Mouse (Mus musculus) liver, embryonic 11.5 days (tissue): Measurements from ENCODE around the gene Fermt3. TPM values are rescaled to one million over a fixed set of nuclear protein-coding genes. Genes with fewer than 3 reads are reported as not detected.

Source experiments
- ATAC-seq: fragments of 200-750 bp; cut with Nextera tagmentation; replicated peaks from 2 replicates; pipeline ENCODE4 v1.8.0; 2017; ENCODE audit warnings: moderate number of reproducible peaks, mild to moderate bottlenecking, moderate TSS enrichment, moderate library complexity; ENCODE audit not compliant: low FRiP score
- DNase-seq: peaks from one replicate; pipeline ENCODE4 v3.0.0-alpha.2; 2017; ENCODE audit warnings: low spot score
- H3K27ac ChIP-seq: fragments of 300-500 bp; sonication (generic); 2 replicates; pipeline ENCODE4 v1.5.1; 2014; ENCODE audit warnings: mild to moderate bottlenecking, low read depth, low read length, control low read depth
- H3K27me3 ChIP-seq: fragments of 300-500 bp; sonication (generic); replicated peaks from 2 replicates; pipeline ENCODE4 v1.6.1; 2014; ENCODE audit warnings: low read length, mixed read lengths; ENCODE audit not compliant: control insufficient read depth, insufficient read depth
- H3K36me3 ChIP-seq: fragments of 300-500 bp; sonication (generic); 2 replicates; pipeline ENCODE4 v1.6.1; 2014; ENCODE audit warnings: mild to moderate bottlenecking, low read length, moderate library complexity, mixed read lengths; ENCODE audit not compliant: control insufficient read depth, insufficient read depth
- H3K4me1 ChIP-seq: fragments of 300-500 bp; sonication (generic); replicated peaks from 2 replicates; pipeline ENCODE4 v1.6.1; 2014; ENCODE audit warnings: low read length, mixed read lengths; ENCODE audit not compliant: control insufficient read depth, insufficient read depth
- H3K4me2 ChIP-seq: fragments of 300-500 bp; sonication (generic); 2 replicates; pipeline ENCODE4 v1.6.1; 2014; ENCODE audit warnings: mild to moderate bottlenecking, control low read depth, moderate library complexity
- H3K4me3 ChIP-seq: fragments of 300-500 bp; sonication (generic); 2 replicates; pipeline ENCODE4 v1.5.1; 2014; ENCODE audit warnings: low read depth, low read length, control low read depth
- H3K9ac ChIP-seq: fragments of 300-500 bp; sonication (generic); 2 replicates; pipeline ENCODE4 v1.6.1; 2014; ENCODE audit warnings: low read depth, low read length, control low read depth
- H3K9me3 ChIP-seq: fragments of 300-500 bp; sonication (generic); 2 replicates; pipeline ENCODE4 v1.6.1; 2016; ENCODE audit warnings: low read length, inconsistent platforms, mixed read lengths; ENCODE audit not compliant: control insufficient read depth
- WGBS: fragments of 180-500 bp; shearing (Covaris S2); extraction: QIAGEN DNeasy Blood & Tissue Kit; methylation state at CpG from one replicate; pipeline ENCODE4 v1.1.7; 2014; 5-methylcytosine and 5-hydroxymethylcytosine counted together
- polyA plus RNA-seq: library from polyadenylated mRNA; unstranded; fragments of >200 nt; fragmentation: Nextera tagmentation; extraction: Ambion mirVana; gene quantifications from 2 replicates; pipeline ENCODE4 v1.2.1, GENCODE M21; 2014

Gene Fermt3
- polyA plus RNA-seq, 1 experiment from 2014 or later, result 155 TPM

DNA sequence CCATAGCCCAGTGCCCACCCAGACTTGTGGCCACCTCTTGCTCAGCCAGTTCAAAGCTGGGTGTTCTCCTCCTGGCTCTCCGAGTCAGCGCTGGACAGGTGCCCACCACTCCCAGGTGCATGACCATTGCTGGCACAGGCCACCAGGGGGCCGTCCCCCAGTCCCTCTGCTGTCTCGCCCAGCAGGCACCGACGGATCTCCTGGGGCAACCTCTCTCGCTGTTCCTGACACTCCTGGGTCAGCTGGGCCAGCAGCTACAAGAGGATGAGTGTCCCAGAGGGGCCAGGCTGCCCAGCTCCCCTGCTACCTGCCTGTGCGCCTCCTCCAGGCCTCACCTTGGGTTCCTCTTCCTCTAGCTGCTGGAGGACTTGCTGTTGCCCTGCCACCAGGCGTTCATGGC lies 65.2 kb downstream of the Fermt3 start:
- Histone ChIP-seq H3K27me3 (no peaks in the 10 kb centered on the region), H3K9me3 (no peaks in the 10 kb centered on the region), H3K4me2 (no peak overlapping the region), H3K27ac (no peak overlapping the region; the same call in 1 of the 2 replicates), H3K36me3 (peaks cover 20% of the 10 kb centered on the region), H3K4me3 (no peak overlapping the region), H3K4me1 (peaks cover 27% of the 10 kb centered on the region), H3K9ac (no peak overlapping the region)
- DNase-seq (no peak), ATAC-seq (no peak)
- 72% methylated on average over 9 of the region's 9 CpGs for WGBS

DNA sequence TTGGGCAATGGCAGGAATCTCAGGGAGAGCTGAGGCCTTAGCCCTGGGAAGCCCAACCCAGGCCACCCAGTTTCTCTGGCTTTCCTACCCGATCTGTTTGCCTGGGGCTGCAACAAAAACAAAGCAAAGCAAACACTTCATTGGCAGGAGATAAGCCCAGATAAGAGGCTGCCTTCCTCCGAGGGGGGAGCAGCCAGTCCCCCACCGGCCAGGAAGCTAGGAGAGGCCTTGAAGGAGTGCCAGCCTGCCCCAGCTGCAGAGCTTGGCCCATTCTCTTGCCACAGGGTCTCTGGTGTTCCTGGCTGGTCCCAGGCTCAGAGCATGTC lies 66.6 kb downstream of the Fermt3 start:
- Histone ChIP-seq H3K27ac (peak overlapping the region; percentile 98), H3K4me1 (peaks cover 27% of the 10 kb centered on the region), H3K4me3 (peak overlapping the region; percentile 64), H3K36me3 (peaks cover 16% of the 10 kb centered on the region), H3K9ac (peak overlapping the region; percentile 89), H3K9me3 (no peaks in the 10 kb centered on the region), H3K27me3 (no peaks in the 10 kb centered on the region), H3K4me2 (peak overlapping the region; percentile 98)
- WGBS, result 4% methylated on average over 3 of the region's 3 CpGs
- ATAC-seq, result no peak
- no peak for DNase-seq

DNA sequence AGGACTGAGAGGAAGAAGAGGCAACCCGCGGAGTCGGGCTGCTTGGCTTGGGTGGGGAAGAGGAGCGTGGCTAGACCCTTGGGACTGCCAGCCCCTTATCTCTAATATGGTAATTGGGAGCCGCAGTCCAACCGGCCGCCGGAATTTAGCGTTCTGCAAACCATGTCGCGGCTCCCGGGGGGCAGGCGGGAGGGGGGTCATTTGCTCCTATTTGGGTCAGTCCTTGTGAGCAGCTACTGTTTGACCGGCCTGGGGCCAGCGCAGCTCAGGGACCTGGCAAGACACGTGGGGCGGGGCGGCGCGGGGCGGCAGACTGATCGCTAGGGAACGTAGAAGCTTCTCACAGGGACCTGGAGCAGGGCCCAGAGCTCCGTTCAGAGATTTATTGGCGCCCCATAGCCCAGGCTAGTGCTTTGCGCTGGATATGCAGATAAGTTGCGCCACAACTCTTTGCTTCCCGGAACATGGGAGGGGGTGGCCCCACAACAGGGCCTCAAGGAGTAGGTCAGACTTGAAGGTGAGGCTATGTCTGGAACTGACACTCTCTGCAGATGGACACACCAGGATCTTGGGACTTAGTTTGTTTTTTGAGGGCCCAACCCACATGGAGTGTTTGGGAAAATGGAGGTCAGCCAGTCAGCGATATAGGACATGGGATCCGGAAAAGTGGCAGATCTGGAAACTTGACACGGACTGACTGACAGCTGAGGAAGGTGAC lies 67.1 kb downstream of the Fermt3 start:
- peak; percentile 51 for ATAC-seq
- peaks cover 15% of the 10 kb centered on the region for H3K36me3 ChIP-seq
- H3K4me3 ChIP-seq, result peak overlapping the region; percentile 64
- peak; percentile 77 for DNase-seq
- H3K27me3 ChIP-seq, result no peaks in the 10 kb centered on the region
- H3K9ac ChIP-seq, result peak overlapping the region; percentile 89
- peak overlapping the region; percentile 98 for H3K27ac ChIP-seq
- H3K4me2 ChIP-seq, result peak overlapping the region; percentile 98
- 2% methylated on average over 31 of the region's 31 CpGs for WGBS
- no peaks in the 10 kb centered on the region for H3K9me3 ChIP-seq
- peaks cover 27% of the 10 kb centered on the region for H3K4me1 ChIP-seq

DNA sequence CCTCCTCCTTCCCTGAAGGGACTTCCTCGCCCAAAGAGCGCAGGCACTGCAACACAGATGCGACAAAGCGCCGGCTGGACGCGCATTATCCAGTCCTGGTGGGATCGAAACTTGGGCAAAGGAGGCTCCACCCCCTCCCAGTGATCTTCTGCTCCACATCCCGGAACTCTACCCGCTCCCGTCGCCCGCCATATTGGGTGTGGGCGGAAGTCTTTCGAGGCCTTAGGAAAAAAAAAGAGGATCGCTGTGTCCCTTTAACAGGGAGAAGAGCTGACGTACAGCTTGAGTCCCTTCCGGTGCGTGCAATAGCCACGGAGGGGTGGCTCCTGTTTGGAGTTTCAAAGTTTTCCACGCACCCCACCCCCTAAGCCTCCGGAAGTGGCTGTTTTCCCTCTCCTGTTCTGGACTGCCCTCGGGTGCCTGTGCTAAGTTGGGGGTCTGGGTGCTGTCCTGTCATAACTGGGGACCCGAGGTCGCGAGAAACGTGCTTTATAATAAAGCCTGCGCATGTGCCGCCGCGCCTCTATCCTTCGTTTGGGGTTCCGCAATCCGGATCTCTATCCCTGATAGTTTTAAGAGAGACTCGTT lies 67.8 kb downstream of the Fermt3 start:
- Histone ChIP-seq H3K4me1 (peaks cover 27% of the 10 kb centered on the region), H3K27ac (peak overlapping the region; percentile 98), H3K4me2 (peak overlapping the region; percentile 98), H3K9me3 (no peaks in the 10 kb centered on the region), H3K27me3 (no peaks in the 10 kb centered on the region), H3K9ac (peak overlapping the region; percentile 89), H3K4me3 (peak overlapping the region; percentile 64), H3K36me3 (peaks cover 10% of the 10 kb centered on the region; the same call in 1 of the 2 replicates)
- WGBS, result 0% methylated on average over 35 of the region's 35 CpGs
- DNase-seq (peak; percentile 87), ATAC-seq (peak; percentile 73)

DNA sequence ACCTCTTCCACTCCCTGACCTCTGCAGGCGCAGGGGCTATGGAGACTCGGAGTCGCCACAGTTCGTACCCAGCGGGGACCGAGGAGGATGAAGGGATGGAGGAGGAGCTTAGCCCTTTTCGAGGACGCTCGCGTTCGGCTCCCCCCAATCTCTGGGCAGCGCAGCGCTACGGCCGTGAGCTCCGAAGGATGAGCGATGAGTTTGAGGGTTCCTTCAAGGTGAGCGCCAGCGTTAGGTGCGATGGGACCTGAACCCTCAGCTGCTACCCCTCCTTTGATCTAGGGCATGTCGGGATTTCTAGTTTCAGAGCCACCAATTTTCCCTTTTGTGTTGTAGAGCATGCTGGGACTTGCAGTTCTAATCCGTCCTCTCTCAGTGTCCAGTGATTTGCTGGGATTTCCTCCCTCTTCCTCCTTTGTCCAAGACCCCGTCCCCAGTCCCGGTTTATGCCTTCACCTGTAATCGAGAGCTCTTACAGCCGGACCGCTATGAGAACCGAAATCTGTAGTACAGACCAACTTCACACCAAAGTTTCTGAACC lies 68.6 kb downstream of the Fermt3 start:
- WGBS, result under 1% methylated on average over 28 of the region's 28 CpGs
- peak overlapping the region; percentile 89 for H3K9ac ChIP-seq
- H3K27me3 ChIP-seq, result no peaks in the 10 kb centered on the region
- H3K27ac ChIP-seq, result peak overlapping the region; percentile 98
- H3K4me3 ChIP-seq, result peak overlapping the region; percentile 64
- H3K9me3 ChIP-seq, result no peaks in the 10 kb centered on the region
- peak overlapping the region; percentile 98 for H3K4me2 ChIP-seq
- peaks cover 27% of the 10 kb centered on the region for H3K4me1 ChIP-seq
- ATAC-seq (peak; percentile 34), DNase-seq (peak; percentile 71)
- peaks cover 10% of the 10 kb centered on the region; the same call in 1 of the 2 replicates for H3K36me3 ChIP-seq

DNA sequence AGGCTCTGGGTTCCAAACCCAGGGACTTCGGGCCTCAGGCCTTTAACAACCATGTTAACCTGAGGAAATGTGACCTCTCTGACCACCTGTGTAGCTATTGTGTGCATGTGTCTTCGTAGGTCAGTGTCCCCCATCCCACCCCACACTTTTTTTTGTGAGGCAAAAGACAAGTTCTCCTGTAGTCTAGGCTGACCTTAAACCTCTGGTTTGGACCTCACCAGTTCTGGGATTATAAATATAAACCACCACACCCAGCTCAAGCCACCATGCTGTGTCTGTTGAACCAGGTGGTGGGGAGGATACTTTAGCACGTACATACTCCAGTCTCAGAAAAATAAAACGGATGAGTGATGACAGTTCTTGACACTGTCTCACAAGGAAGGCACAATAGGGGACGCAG lies 69.3 kb downstream of the Fermt3 start:
- no peaks in the 10 kb centered on the region for H3K9me3 ChIP-seq
- H3K9ac ChIP-seq, result peak overlapping the region; percentile 89
- no peaks in the 10 kb centered on the region for H3K27me3 ChIP-seq
- H3K4me1 ChIP-seq, result peaks cover 27% of the 10 kb centered on the region
- 62% methylated on average over 5 of the region's 5 CpGs for WGBS
- ATAC-seq, result no peak
- no peak for DNase-seq
- peaks cover 9% of the 10 kb centered on the region; the same call in 1 of the 2 replicates for H3K36me3 ChIP-seq
- peak overlapping the region; percentile 98 for H3K4me2 ChIP-seq
- H3K27ac ChIP-seq, result no peak overlapping the region
- H3K4me3 ChIP-seq, result peak overlapping the region; percentile 64

DNA sequence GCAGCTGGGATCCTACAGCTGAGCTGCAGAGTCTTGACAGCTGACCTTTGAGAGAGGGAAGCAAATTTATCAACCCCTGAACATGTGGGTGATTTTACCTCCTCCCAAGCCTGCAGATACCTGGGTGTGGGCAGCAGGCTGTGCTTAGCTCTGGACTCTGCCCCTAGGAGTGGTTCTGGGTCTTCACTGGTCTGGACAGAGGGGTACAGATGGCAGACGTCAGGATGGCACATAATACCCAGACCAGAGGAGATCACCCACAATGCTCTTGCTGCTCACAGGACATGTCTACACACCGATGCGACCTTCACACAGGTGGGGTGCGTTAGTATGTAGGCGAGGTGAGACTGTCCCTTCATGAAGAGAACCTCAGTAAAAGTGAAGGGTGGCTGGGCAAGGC lies 69.7 kb downstream of the Fermt3 start:
- Histone ChIP-seq H3K9ac (0 out of 2 replicates have a peak overlapping the region, but pooled peaks have one; percentile 1), H3K27ac (no peak overlapping the region), H3K27me3 (no peaks in the 10 kb centered on the region), H3K4me1 (peaks cover 27% of the 10 kb centered on the region), H3K4me3 (no peak overlapping the region), H3K9me3 (no peaks in the 10 kb centered on the region), H3K4me2 (peak overlapping the region; percentile 98), H3K36me3 (peaks cover 6% of the 10 kb centered on the region; the same call in 1 of the 2 replicates)
- DNase-seq (no peak), ATAC-seq (no peak)
- WGBS, result 88% methylated on average over 5 of the region's 5 CpGs
